Comparison of ENCODE assay signal across 8 mouse cellular contexts in the genomic region with DNA sequence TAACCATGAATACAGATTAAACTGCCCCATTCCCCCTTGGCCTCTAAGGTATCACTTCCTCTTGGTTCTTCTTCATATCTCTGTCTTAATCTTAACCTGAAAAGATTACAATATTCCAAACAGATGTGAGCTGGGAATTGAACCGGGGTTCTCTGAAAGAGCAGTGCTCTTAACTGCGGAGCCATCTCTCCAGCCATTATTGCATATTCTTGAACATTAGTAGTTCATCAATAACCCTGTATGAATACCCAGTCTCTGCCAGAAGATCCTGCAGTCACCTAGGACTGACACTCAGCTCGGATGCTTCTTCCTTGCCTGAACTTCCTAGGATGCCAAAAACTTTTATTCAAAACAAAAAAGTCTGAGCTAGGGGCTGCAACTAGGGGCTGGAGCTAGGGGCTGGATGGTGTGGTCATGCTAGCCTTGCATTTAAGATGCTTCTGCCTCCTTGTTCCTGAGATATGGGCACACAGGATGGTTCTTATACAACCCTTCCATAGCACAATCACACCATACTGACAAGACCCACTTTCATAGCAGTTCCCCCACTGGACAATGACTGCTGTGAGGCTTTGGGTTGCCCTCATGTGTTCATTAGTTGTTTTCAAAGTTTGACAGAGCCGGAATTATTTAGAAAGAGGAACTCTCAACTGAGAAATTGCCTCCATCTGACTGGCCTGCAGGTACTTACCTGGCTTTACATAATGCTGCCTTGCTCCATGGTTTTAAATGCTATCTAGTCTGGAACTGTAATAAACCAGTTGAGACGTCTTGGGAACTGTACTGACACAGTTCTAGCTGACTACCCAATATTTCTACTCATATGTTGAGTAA. TPM values are rescaled to one million over a fixed set of nuclear protein-coding genes. Genes with fewer than 3 reads are reported as not detected.
DNase-seq lines count a peak whose midpoint lies in the region; ATAC-seq and TF ChIP-seq lines count a peak whose summit lies in the region.
"Not testable (repeated sequence)": the region's sequence is repeated elsewhere in the genome, so short reads cannot be mapped to it uniquely, and the experiment has no call there.

No protein-coding gene starts in this region.

- not testable (repeated sequence) for H3K9me3 ChIP-seq in hindbrain, embryonic 12.5 days (replicated peaks); lung, embryonic 14.5 days (ENCODE audit: low read depth, low read length)

- not testable (repeated sequence) for H3K4me3 ChIP-seq in hindbrain, embryonic 12.5 days; lung, embryonic 14.5 days (ENCODE audit: low read depth, low read length)

- TF ChIP-seq CTCF in lung, embryonic 14.5 days (IDR thresholded peaks at IDR 0.05; ENCODE audit: low read depth) = not testable (repeated sequence)

- H3K36me3 ChIP-seq in hindbrain, embryonic 12.5 days; lung, embryonic 14.5 days (ENCODE audit: insufficient read depth): not testable (repeated sequence)

- not testable (repeated sequence) for H3K27me3 ChIP-seq in hindbrain, embryonic 12.5 days; lung, embryonic 14.5 days (ENCODE audit: insufficient read depth, low read length)

- H3K27ac ChIP-seq in hindbrain, embryonic 12.5 days; lung, embryonic 14.5 days (ENCODE audit: low read depth): not testable (repeated sequence)

- H3K4me1 ChIP-seq in hindbrain, embryonic 12.5 days; lung, embryonic 14.5 days (ENCODE audit: insufficient read depth): not testable (repeated sequence)

- not testable (repeated sequence) for H3K4me2 ChIP-seq in hindbrain, embryonic 12.5 days (replicated peaks); lung, embryonic 14.5 days

- not testable (repeated sequence) for H3K9ac ChIP-seq in hindbrain, embryonic 12.5 days; lung, embryonic 14.5 days

- 83% methylated on average over 5 of the region's 5 CpGs for WGBS in hindbrain, embryonic 12.5 days
- 84% methylated on average over 5 of the region's 5 CpGs for WGBS in lung, embryonic 14.5 days

- DNase-seq in NIH3T3 (ENCODE audit: low read depth) = peak; percentile 69
- peak; percentile 5 to 22 for DNase-seq in cerebellum, postnatal 25 days
- peak; percentile 21 for DNase-seq in gastrocnemius, adult 18-20 months (ENCODE audit: low spot score)
- peak; percentile 12 for DNase-seq in layer of hippocampus, adult 9-10 months (ENCODE audit: low spot score)
- DNase-seq in lung, embryonic 14.5 days = peak; percentile 47
- DNase-seq in thymus, postnatal 10 days (ENCODE audit: low spot score in 2 of 2) = peak; percentile 26 to 40

- peak; percentile 100 for ATAC-seq in hindbrain, embryonic 12.5 days (ENCODE audit: low FRiP score)
- peak; percentile 96 for ATAC-seq in lung, embryonic 14.5 days (ENCODE audit: insufficient read depth)
- ATAC-seq in neutrophil, adult 5-6 weeks (ENCODE audit: extremely low read depth, insufficient number of reproducible peaks, low FRiP score, poor library complexity, severe bottlenecking) = peak; percentile 100

RNA-seq across cellular contexts. Expression of gene Satl1, which starts 35.8 kb away (rescaled TPM):
- not detected for total RNA-seq in gastrocnemius, adult 18-20 months (2021)
- polyA plus RNA-seq in hindbrain, embryonic 12.5 days (2016; fragmentation: Nextera tagmentation; extraction: Ambion mirVana) = not detected in 2 replicates
- polyA plus RNA-seq in lung, embryonic 14.5 days (2014; fragmentation: Nextera tagmentation; extraction: Ambion mirVana) = not detected in 2 replicates
- not detected in 2 replicates for total RNA-seq in neutrophil, adult 5-6 weeks (2017)

RNA-seq across cellular contexts. Expression of gene Apool, which starts 59.7 kb away (rescaled TPM):
- 10 to 100 TPM; 40.0 to 41.8 TPM for total RNA-seq in gastrocnemius, adult 18-20 months (2021)
- polyA plus RNA-seq in hindbrain, embryonic 12.5 days (2016; fragmentation: Nextera tagmentation; extraction: Ambion mirVana) = 43.6 and 46.1 TPM in 2 replicates
- 50.3 and 54.1 TPM in 2 replicates for polyA plus RNA-seq in lung, embryonic 14.5 days (2014; fragmentation: Nextera tagmentation; extraction: Ambion mirVana)
- 8.5 and 12.0 TPM in 2 replicates for total RNA-seq in neutrophil, adult 5-6 weeks (2017)

Comparison
In these comparisons a context has a peak if more than half of its experiments do, and no peak if none do; other contexts are left out.
1. DNase-seq: peak in every context shown above with its lines; median percentile 69 in NIH3T3; 47 in lung, embryonic 14.5 days; 33 in thymus, postnatal 10 days; 21 in gastrocnemius, adult 18-20 months; 14 in cerebellum, postnatal 25 days; 12 in layer of hippocampus, adult 9-10 months.